Mouse (Mus musculus): ENCODE measurements around the gene Ccdc73. TPM values are rescaled to one million over a fixed set of nuclear protein-coding genes. Genes with fewer than 3 reads are reported as not detected.

Ccdc73 gene
- 1 to 10 TPM in 1 of 2 experiments, not detected in 1; 3.3 TPM for total RNA-seq (2023)

DNA sequence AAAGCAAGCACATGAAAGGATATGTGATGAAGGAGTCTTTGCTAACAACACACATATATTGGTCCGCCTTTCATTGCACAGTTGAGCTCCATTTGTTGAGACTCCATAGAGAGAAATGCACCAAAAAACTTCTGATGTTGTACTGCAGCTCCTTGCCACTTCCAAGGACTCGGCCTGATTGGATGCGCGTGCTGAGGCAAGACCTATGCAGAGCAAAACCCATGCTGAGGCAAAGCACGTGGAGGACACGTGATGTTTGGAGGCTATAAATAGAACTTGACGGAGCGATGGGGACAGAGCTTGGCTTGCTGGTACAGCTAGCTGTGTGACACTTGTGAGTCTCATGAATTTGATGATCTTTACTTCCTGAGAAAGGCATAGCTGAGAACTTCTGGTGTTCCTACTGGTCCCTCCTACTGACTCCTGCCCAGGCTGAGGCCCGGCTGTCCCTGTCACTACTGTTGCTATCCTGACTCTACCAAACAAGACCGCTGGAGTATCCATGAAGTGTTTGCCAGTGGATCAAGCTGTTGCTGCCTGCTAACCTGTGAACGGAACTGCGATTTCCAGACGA is at the start of gene Ccdc73:
Ccdc73 (plus strand) TSS at position 524 of the 574 bp plus-strand sequence.

DNA sequence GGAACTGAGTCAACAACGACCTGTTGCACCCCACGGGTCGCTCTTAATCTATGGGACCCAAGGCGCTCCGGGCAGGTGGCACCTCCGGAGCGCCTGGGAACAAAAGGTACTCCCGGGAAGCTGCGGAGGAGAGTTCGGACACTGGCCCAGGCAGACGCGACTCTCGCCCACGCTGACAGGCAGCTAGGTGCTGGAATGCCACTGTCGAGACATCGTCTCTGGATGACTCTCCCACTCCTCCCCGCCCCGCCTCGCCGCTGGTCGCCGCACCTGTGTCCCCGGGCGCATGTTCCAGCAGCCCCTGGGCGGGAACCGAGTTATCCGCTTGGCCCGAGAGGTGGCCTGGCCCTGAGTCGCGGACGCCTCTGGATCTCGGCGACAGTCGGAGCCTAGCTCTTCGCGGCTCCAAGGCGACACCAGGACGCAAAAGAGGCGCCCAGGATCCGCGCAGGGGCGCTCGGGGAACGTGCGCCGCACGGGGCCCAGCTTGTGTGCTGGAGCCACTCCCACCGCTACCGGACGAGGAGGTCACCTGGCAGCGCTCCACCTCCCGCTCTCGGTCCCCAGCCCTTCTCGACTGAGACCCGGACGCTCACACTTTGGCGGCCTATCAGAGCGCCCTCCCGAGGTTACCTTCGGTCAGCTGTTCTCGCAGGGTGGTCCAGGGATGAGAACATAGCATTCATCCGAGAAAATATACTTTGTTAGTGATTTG is 18.2 kb upstream of the Ccdc73 start, which contains the start of gene Prrg4:
Prrg4 (minus strand) TSS at position 601 of the 715 bp plus-strand sequence.

DNA sequence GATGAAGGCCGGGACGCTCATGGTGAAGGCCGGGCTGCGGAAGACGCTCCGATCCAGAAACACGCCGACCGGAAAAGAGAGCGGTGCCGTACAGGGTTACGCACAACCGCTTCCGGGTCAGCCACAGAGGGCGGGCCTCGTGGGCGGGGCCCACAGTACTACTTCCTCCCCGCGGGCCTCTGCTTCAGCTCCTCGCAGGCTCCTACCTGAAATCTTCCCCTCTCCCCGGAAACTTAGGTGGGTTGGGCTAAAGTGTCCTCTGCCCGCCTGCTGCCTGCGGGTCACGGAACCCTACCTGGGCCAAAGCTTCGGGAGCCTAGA is 149.3 kb downstream of the Ccdc73 start, which contains the start of gene Eif3m:
Eif3m (minus strand) TSS at position 114 of the 321 bp plus-strand sequence.

Other genes with a start within 250 kb of the Ccdc73 start
- gene Tcp11l1, start 155.6 kb upstream of the Ccdc73 start, total RNA-seq (2023): 1 to 10 TPM; 1.2 to 1.7 TPM
- not detected for gene Pin1rt1, start 151.4 kb upstream of the Ccdc73 start, total RNA-seq (2023)
- gene Depdc7, start 124.9 kb upstream of the Ccdc73 start, total RNA-seq (2023): not detected
- gene Qser1, start 51.0 kb upstream of the Ccdc73 start, total RNA-seq (2023): 10 to 100 TPM in 1 of 2 experiments, 1 to 10 TPM in 1; 9.5 to 11.0 TPM
- 1 to 10 TPM; 3.8 to 4.3 TPM for gene Prrg4, start 17.9 kb upstream of the Ccdc73 start, total RNA-seq (2023)
- 100 to 1,000 TPM; 154 to 181 TPM for gene Eif3m, start 149.3 kb downstream of the Ccdc73 start, total RNA-seq (2023)
- not detected for gene Gm11060, start 224.2 kb downstream of the Ccdc73 start, total RNA-seq (2023)